Mouse (Mus musculus) v-Abl transformed pro-B cells (cell line): ENCODE data around the gene Dnase1.
"Not testable (repeated sequence)": the region's sequence is repeated elsewhere in the genome, so short reads cannot be mapped to it uniquely, and the experiment has no call there.

Experiments used
- in situ Hi-C, 2 experiments: fragments of 400-800 bp; cut with MboI; formaldehyde crosslinking; loops; one replicate each; pipeline ENCODE4 v1.15.1; 2025; ENCODE audit not compliant: unreplicated experiment in 2 of 2

Gene Dnase1

DNA sequence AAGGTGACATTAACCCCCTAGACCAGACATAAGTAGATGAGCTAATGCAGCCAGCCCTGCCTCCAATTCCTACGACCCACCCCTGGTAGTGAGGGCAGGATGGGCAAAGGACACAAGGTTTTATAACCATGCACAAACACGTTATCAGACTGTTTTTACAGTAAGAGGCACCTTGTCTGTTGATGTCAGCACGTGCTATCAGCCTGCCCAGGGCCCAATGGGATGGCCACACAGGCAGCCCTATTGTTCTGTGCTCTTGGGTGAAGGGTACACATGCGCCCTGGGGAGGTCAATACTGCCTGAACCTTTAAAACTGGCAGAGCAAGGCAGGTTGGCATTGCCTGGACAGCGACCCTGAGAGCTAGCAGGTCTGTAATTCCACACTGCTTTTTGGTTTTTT, at the start of gene Dnase1:
Dnase1 (plus strand) TSS at position 136 of the 400 bp plus-strand sequence.
- in situ Hi-C loops: no loop called here

DNA sequence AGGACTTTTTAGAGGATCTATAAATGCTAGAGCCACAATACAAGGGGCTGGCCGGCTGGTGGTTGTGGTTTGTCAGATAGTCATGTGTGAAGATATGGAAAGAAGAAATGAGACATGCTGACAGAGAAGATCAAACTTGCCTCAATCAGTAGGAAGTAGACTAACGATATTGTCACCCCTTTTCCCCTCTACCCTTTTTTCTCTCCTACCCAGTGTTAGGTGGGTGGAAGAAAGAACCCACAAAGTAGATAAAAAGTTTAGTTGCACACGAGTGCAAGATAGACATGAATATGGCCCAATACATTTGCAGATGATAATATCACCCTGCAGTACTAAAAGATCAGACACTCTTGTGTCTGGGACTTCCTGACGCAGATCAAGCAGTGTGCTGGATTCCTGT, 48.3 kb upstream of the Dnase1 start:
- in situ Hi-C loops: no loop called here

- in situ Hi-C loops: loop anchor here (5.0 to 10.0 kb wide), 2 partner anchors 166 to 259 kb away; partner anchors contain the start of gene Zfp263 (in 2 of the 2)
These were observed 33.0 kb upstream of the Dnase1 start, which contains the start of gene Slx4 for GRCm38 (mm10) chr16:4003489-4004398. Gene Slx4 (minus strand): TSS chr16:4003770.

DNA sequence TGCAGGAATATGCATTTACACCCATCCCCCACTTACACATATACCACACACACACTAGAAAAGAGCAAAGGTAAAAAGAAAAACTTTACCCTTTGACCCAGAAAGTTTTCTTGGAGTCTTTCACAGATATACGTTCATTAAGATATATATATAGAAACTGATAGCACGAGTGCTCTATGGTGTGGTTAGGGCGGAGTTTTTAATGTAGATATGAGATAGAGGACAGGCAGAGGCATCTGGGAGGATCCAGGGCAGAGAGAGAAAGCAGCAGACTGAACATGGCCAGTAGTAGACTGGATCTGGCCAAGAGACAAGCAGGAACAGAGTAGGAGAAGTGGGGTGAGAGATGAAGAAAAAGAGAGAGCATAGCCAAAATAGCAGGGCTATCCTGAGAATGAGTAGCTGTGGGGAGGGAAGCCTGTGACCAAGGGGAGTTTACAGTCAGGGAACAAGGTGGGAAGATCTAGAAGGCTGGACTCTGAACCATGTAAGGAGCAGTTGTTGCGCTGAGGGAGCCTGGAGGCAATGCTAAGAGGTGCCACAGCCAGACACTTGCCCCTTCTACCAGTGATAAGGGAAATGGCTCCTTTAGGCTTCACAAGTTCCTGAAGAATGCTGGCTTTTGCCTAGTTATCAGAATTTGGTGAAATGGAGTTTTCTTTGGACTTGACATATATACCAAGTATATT, 23.7 kb upstream of the Dnase1 start:
- in situ Hi-C loops: no loop called here

GRCm38 (mm10) chr16:4014040-4014668, 22.6 kb upstream of the Dnase1 start:
- in situ Hi-C loops: no loop called here

- in situ Hi-C loops: not testable (repeated sequence)
These were observed 20.0 kb upstream of the Dnase1 start for GRCm38 (mm10) chr16:4016786-4017185.

DNA sequence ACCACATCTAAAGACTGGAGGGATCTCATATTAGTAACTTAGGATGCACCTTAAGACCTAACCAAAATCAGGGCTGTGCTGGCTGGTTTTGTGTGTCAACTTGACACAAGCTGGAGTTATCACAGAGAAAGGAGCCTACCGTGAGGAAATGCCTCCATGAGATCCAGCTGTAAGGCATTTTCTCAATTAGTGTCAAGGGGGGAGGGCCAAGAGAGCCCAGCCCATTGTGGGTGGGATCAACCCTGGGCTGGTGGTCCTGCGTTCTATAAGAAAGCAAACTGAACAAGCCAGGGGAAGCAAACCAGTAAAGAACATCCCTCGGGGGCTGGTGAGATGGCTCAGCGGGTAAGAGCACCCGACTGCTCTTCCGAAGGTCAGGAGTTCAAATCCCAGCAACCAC, 19.3 kb upstream of the Dnase1 start:
- in situ Hi-C loops: not testable (repeated sequence)

DNA sequence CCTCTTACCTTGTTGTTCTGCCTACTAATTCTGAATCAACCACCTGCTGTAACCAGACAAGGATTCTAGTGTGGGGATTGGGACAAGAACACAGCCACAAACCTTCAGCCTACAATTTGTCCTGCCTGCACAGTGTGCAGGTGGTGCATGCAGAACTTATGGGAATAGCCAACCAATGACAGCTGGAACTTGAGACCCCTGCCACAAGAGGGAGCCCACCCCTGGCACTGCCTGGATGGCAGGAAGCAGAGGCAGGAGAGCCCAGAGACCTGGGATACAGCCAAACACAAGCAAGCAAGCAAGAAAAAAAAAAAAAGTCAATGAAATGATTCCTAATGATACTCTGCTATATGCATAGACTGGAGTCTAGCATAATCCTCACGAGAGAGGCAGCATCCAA, 15.5 kb upstream of the Dnase1 start:
- in situ Hi-C loops: no loop called here

DNA sequence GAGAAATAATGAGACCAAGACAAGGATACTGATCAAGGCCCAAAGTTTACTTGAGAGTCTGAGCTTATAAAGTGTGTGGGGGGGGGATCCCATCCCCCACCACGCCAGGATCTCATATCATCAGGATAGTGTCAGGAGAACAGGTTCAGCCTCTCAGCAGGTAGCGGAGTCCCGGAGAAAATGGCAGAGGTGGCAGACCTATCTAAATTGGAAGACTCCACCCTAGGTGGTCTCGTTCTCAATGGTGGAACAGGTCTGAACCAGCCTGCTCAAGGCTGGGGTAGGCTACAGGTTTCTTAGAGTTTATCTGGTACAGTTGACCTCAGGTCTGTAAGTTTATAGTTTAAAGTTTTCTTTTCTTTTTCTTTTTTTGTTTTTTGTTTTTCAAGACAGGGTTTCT, 14.0 kb upstream of the Dnase1 start:
- in situ Hi-C loops: no loop called here

GRCm38 (mm10) chr16:4026672-4027071, 10.1 kb upstream of the Dnase1 start:
- in situ Hi-C loops: no loop called here

- in situ Hi-C loops: no loop called here
These were observed 9.5 kb upstream of the Dnase1 start for GRCm38 (mm10) chr16:4027211-4027610.

DNA sequence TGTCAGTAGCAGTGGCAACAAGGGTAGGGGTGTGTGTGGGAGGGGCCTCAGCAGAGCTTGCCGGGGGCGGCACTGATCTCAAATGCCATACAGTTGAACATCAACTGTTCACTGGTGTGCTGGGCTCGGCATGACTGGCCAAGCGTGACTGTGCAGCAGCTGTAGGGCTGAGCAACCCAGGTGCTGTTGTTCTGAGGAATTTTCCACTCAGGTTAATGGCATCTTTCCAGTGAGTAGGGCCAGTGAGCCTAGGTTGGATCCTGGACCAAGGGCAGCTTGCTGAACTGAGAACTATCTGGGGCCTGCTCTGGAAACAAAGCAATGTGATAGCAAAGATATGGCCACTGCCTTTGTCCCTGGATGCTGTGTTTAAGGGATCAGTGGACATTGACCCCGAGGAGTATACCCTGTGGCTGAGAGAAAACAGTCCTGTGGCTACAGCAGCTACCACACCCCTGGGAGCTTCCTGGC, 7.3 kb upstream of the Dnase1 start:
- in situ Hi-C loops: no loop called here

GRCm38 (mm10) chr16:4030501-4030900, 6.2 kb upstream of the Dnase1 start:
- in situ Hi-C loops: no loop called here

GRCm38 (mm10) chr16:4031441-4032274, 5.1 kb upstream of the Dnase1 start:
- in situ Hi-C loops: no loop called here

GRCm38 (mm10) chr16:4032341-4032748, 4.4 kb upstream of the Dnase1 start:
- in situ Hi-C loops: no loop called here

- in situ Hi-C loops: no loop called here
These were observed 2.8 kb upstream of the Dnase1 start for GRCm38 (mm10) chr16:4033971-4034370.

DNA sequence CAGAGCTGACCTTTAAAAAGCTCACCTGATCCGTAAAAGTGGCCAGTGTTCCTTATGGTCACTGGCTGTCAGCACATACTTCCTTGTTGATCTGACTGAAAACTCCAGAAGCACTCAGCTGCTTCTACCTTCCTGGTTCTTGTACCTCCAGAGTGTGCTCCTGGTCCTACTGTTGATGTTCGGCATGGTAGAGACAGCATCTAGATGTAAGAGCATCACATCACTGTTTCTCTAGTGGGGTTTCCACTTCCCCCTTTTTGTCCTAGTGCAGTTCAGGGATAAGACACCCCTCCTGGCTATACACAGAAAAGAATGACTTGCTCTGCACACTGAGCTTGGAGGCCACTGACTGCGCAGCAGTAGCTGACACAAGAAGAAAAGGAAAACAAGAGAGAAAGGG, 2.3 kb upstream of the Dnase1 start:
- in situ Hi-C loops: no loop called here

GRCm38 (mm10) chr16:4035575-4035974, 1.2 kb upstream of the Dnase1 start:
- in situ Hi-C loops: no loop called here

GRCm38 (mm10) chr16:4037690-4038089, 948 bp downstream of the Dnase1 start:
- in situ Hi-C loops: no loop called here

DNA sequence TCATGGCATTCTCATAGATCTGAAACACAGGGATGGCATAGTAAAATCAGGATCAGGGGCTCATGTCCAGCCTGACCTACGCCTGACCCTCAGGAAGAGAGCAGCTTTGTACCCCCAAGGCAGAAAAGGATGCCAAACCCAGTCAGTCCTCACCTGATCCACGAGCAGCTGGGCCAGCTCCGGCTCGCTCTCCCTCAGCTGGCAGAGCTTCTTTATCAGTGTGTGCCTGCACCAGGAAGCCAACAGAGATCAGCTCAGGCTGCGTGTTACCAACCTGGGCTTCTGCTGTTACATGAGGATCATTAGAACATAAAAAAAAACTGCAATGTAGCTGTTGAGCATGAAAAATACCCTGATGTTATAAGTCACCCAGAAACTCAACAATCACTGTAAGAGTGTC, 3.5 kb downstream of the Dnase1 start:
- in situ Hi-C loops: no loop called here
